Mouse (Mus musculus) embryonic facial prominence, embryonic 11.5 days (tissue): ENCODE measurements at regions not wholly inside any gene's neighbourhood (a gene's known extent, or its start where the extent isn't known, plus 50 kb on each side); places are given as distances from the start of the nearest gene placed in this dataset.

Source experiments
- ATAC-seq: fragments of 200-750 bp; cut with Nextera tagmentation; replicated peaks from 2 replicates; pipeline ENCODE4 v1.8.0; 2017; ENCODE audit warnings: low read depth; ENCODE audit not compliant: insufficient number of reproducible peaks, low FRiP score, low TSS enrichment
- DNase-seq: peaks from one replicate; pipeline ENCODE4 v3.0.0-alpha.2; 2015; ENCODE audit warnings: low spot score
- H3K27ac ChIP-seq: fragments of 300-500 bp; sonication (generic); replicated peaks from 2 replicates; pipeline ENCODE4 v1.5.1; 2014; ENCODE audit warnings: mild to moderate bottlenecking, low read depth, low read length, control low read depth
- H3K27me3 ChIP-seq: fragments of 300-500 bp; sonication (generic); 2 replicates; pipeline ENCODE4 v1.6.1; 2014; ENCODE audit warnings: mild to moderate bottlenecking, low read length, moderate library complexity, mixed read lengths; ENCODE audit not compliant: control insufficient read depth, insufficient read depth
- H3K36me3 ChIP-seq: fragments of 300-500 bp; sonication (generic); replicated peaks from 2 replicates; pipeline ENCODE4 v1.6.1; 2014; ENCODE audit warnings: low read depth, mild to moderate bottlenecking, low read length, moderate library complexity, mixed read lengths; ENCODE audit not compliant: control insufficient read depth, insufficient read depth
- H3K4me1 ChIP-seq: fragments of 300-500 bp; sonication (generic); 2 replicates; pipeline ENCODE4 v1.6.1; 2014; ENCODE audit warnings: low read length, mixed read lengths; ENCODE audit not compliant: control insufficient read depth, insufficient read depth
- H3K4me2 ChIP-seq: fragments of 300-500 bp; sonication (generic); 2 replicates; pipeline ENCODE4 v1.6.1; 2014; ENCODE audit warnings: low read depth, mild to moderate bottlenecking, control low read depth, low read length, moderate library complexity
- H3K4me3 ChIP-seq: fragments of 300-500 bp; sonication (generic); 2 replicates; pipeline ENCODE4 v1.5.1; 2014; ENCODE audit warnings: low read depth, low read length, control low read depth
- H3K9ac ChIP-seq: fragments of 300-500 bp; sonication (generic); replicated peaks from 2 replicates; pipeline ENCODE4 v1.6.1; 2014; ENCODE audit warnings: mild to moderate bottlenecking, control low read depth, low read length
- H3K9me3 ChIP-seq: fragments of 300-500 bp; sonication (generic); replicated peaks from 2 replicates; pipeline ENCODE4 v1.6.1; 2016; ENCODE audit warnings: mild to moderate bottlenecking, low read length, inconsistent platforms, mixed read lengths; ENCODE audit not compliant: control insufficient read depth
- WGBS: fragments of 180-500 bp; shearing (Covaris S2); extraction: QIAGEN DNeasy Blood & Tissue Kit; methylation state at CpG from one replicate; pipeline ENCODE4 v1.1.7; 2014; 5-methylcytosine and 5-hydroxymethylcytosine counted together

DNA sequence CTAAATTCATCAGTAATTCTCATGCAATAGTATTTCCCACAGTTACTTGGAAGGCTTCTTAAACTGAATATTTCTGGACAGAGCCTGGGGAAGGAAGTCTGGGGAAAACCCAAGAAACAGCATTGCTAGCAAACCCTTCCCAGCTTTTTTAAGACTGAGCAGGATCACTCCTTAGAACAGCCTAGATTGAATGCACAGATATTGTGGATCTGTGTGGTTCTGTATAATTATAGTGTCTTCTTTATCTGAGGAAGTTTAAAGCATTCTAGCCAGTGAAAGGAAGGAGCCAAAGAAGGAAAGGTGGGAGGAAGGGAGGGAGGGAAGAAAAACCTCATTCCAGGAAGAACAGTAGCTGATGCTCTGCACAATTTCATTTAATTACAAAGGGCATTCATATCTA, 669.0 kb upstream of the B3galt2 start:
- DNase-seq (no peak), ATAC-seq (no peak)
- Histone ChIP-seq H3K36me3 (no peaks in the 10 kb centered on the region), H3K4me1 (no peaks in the 10 kb centered on the region), H3K27me3 (no peaks in the 10 kb centered on the region), H3K4me2 (no peak overlapping the region), H3K27ac (no peak overlapping the region), H3K9me3 (no peaks in the 10 kb centered on the region), H3K9ac (no peak overlapping the region), H3K4me3 (no peak overlapping the region)

DNA sequence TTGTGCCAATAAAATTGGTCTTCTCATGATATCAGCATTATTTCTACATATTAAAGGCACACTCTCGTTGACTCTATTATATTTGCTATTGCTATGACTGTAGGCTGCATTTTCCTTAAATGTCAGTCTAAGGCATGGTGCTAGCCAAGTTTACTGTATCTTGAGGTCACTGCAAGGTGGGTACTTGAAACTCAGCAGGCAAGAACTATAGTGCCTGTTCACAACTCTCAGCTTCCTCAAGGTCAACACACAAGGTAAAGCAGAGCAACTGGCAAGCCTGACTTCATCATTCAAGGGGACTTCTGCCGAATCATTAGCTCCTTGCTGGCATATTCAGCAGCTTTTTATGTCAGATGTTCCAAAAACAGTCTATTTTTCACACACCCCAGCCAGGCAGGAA, 667.1 kb upstream of the B3galt2 start:
- H3K4me1 ChIP-seq, result no peaks in the 10 kb centered on the region
- H3K9ac ChIP-seq, result no peak overlapping the region
- no peak overlapping the region for H3K4me3 ChIP-seq
- no peaks in the 10 kb centered on the region for H3K27me3 ChIP-seq
- H3K9me3 ChIP-seq, result no peaks in the 10 kb centered on the region
- no peak overlapping the region for H3K27ac ChIP-seq
- no peak overlapping the region for H3K4me2 ChIP-seq
- no peaks in the 10 kb centered on the region for H3K36me3 ChIP-seq
- no peak for ATAC-seq
- 77% methylated on average over 2 of the region's 2 CpGs for WGBS
- no peak for DNase-seq

- ATAC-seq (no peak), DNase-seq (no peak)
- H3K9ac ChIP-seq, result no peak overlapping the region
- H3K36me3 ChIP-seq, result no peaks in the 10 kb centered on the region
- no peak overlapping the region for H3K4me2 ChIP-seq
- no peak overlapping the region for H3K4me3 ChIP-seq
- H3K27me3 ChIP-seq, result no peaks in the 10 kb centered on the region
- H3K9me3 ChIP-seq, result no peaks in the 10 kb centered on the region
- H3K27ac ChIP-seq, result no peak overlapping the region
- no peaks in the 10 kb centered on the region for H3K4me1 ChIP-seq
- 88% methylated on average over 5 of the region's 5 CpGs for WGBS
Observed at GRCm38 (mm10) chr1:142982994-142983393, 657.5 kb upstream of the B3galt2 start.

DNA sequence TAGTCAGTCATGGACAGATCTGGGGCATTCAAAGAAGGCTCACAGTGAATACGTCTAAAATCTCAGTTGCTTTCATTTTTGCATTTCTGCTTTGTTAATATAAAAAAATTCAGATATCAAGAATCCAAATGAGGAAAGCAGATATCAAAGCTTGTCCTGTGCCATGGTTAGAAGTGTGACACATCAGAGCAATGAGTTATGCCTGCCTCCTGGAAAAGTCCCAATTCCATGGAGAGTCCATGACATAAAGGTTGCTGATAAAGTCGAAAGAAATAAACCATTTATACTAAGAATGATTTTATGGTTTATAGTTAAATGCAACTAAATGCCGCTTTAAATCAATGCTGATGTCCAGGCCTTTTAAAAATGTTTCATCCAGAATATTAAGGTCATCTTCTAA, 656.8 kb upstream of the B3galt2 start:
- H3K4me1 ChIP-seq, result no peaks in the 10 kb centered on the region
- WGBS, result 86% methylated on average over 3 of the region's 3 CpGs

GRCm38 (mm10) chr1:142985516-142985915, 654.9 kb upstream of the B3galt2 start:
- ATAC-seq, result no peak
- Histone ChIP-seq H3K36me3 (no peaks in the 10 kb centered on the region), H3K9ac (no peak overlapping the region), H3K9me3 (no peaks in the 10 kb centered on the region), H3K4me3 (no peak overlapping the region), H3K4me2 (no peak overlapping the region), H3K27ac (no peak overlapping the region), H3K4me1 (no peaks in the 10 kb centered on the region), H3K27me3 (no peaks in the 10 kb centered on the region)
- 79% methylated on average over 1 of the region's 1 CpGs for WGBS
- no peak for DNase-seq

More for the DNA sequence above, 656.8 kb upstream of the B3galt2 start:
- no peak for ATAC-seq
- H3K4me2 ChIP-seq, result no peak overlapping the region
- H3K36me3 ChIP-seq, result no peaks in the 10 kb centered on the region
- H3K27ac ChIP-seq, result no peak overlapping the region
- H3K9me3 ChIP-seq, result no peaks in the 10 kb centered on the region
- no peaks in the 10 kb centered on the region for H3K27me3 ChIP-seq
- H3K4me3 ChIP-seq, result no peak overlapping the region
- no peak for DNase-seq
- H3K9ac ChIP-seq, result no peak overlapping the region

GRCm38 (mm10) chr1:143000216-143000615, 640.2 kb upstream of the B3galt2 start:
- no peaks in the 10 kb centered on the region for H3K4me1 ChIP-seq
- H3K9ac ChIP-seq, result no peak overlapping the region
- DNase-seq (no peak), ATAC-seq (no peak)
- 82% methylated on average over 1 of the region's 1 CpGs for WGBS
- no peak overlapping the region for H3K27ac ChIP-seq
- no peaks in the 10 kb centered on the region for H3K36me3 ChIP-seq
- H3K4me2 ChIP-seq, result no peak overlapping the region
- no peaks in the 10 kb centered on the region for H3K9me3 ChIP-seq
- no peak overlapping the region for H3K4me3 ChIP-seq
- no peaks in the 10 kb centered on the region for H3K27me3 ChIP-seq

- 90% methylated on average over 3 of the region's 3 CpGs for WGBS
- DNase-seq (no peak), ATAC-seq (no peak)
- Histone ChIP-seq H3K9me3 (no peaks in the 10 kb centered on the region), H3K4me2 (no peak overlapping the region), H3K27ac (no peak overlapping the region), H3K27me3 (no peaks in the 10 kb centered on the region), H3K4me1 (no peaks in the 10 kb centered on the region), H3K9ac (no peak overlapping the region), H3K4me3 (no peak overlapping the region), H3K36me3 (no peaks in the 10 kb centered on the region)
Observed at GRCm38 (mm10) chr1:143001112-143001511, 639.4 kb upstream of the B3galt2 start.

DNA sequence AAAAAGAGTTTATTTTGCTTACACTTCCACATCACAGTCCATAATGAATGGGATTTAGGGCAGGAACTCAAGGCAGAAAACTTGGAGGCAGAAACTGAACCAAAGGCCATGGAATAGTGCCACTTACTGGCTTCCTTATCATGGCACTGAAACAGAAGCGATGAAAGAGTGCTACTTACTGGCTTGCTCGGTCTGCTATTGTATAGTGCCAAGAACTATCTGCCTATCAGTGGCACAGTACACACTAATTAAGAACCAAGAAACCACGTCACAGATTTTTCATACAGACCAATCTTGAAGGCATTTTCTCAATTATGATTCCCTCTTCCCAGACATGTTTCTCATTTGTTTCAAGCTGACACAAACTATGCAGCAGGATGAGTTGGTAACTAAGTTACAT, 634.4 kb upstream of the B3galt2 start:
- Histone ChIP-seq H3K27me3 (no peaks in the 10 kb centered on the region), H3K4me3 (no peak overlapping the region), H3K4me1 (no peaks in the 10 kb centered on the region), H3K36me3 (no peaks in the 10 kb centered on the region), H3K9ac (no peak overlapping the region), H3K4me2 (no peak overlapping the region), H3K9me3 (no peaks in the 10 kb centered on the region), H3K27ac (no peak overlapping the region)
- WGBS, result 83% methylated on average over 3 of the region's 3 CpGs
- no peak for ATAC-seq
- no peak for DNase-seq
